Mouse (Mus musculus) left cerebral cortex, adult 8-10 months (tissue): ENCODE data around the gene Cts7. TPM values are rescaled to one million over a fixed set of nuclear protein-coding genes. Genes with fewer than 3 reads are reported as not detected.

ENCODE experiments used
- DNase-seq, 2 experiments: peaks; one replicate each; pipeline ENCODE4 v3.0.0; 2022; ENCODE audit warnings: low spot score in 2 of 2
- microRNA-seq, 2 experiments: library from miRNA; unstranded; fragments of <30 nt; microRNA quantifications; one replicate each; pipeline ENCODE4 v1.2.0; 2022
- total RNA-seq, 4 experiments: library from RNA; stranded (reverse); gene quantifications; 2 replicates each; pipeline ENCODE4 v1.2.4; 2022

Gene Cts7
- total RNA-seq, result not detected

GRCm38 (mm10) chr13:61358097-61358496, at the start of gene Cts7:
Gene Cts7, minus strand, starts transcription at chr13:61358197.
- DNase-seq, result no peak

Small RNA genes within 50 kb of the gene (microRNA-seq; reads per million reads assigned to microRNA genes)
- 0 reads per million in 2 experiments for gene Gm27704

Other genes starting within 250 kb of the Cts7 start
- gene Ctsr, start 193.9 kb downstream of the Cts7 start, total RNA-seq, result not detected
- not detected for gene Cts6, start 154.8 kb downstream of the Cts7 start, total RNA-seq
- gene Cts8, start 102.8 kb downstream of the Cts7 start, total RNA-seq, result not detected
- not detected for gene Gm49398, start 69.4 kb downstream of the Cts7 start, total RNA-seq
- gene Ctsm, start 183.6 kb upstream of the Cts7 start, total RNA-seq, result not detected
- gene Gm49352, start 210.0 kb upstream of the Cts7 start, total RNA-seq, result not detected
- not detected for gene Cts3, start 211.9 kb upstream of the Cts7 start, total RNA-seq